Mouse (Mus musculus): Measurements from ENCODE around the gene Olfr1277. TPM values are rescaled to one million over a fixed set of nuclear protein-coding genes. Genes with fewer than 3 reads are reported as not detected.

Olfr1277 gene
- polyA plus RNA-seq, 1 experiment: not detected

- no peaks in the 10 kb centered on the region for H3K79me2 ChIP-seq (ENCODE audit: control insufficient read depth, insufficient read depth)
- H3K4me3 ChIP-seq: no peak within 1 kb of the TSS
- H3K27me3 ChIP-seq (ENCODE audit: control insufficient read depth, insufficient read depth, insufficient read length): no peaks in the 10 kb centered on the region
- no peak within 1 kb of the TSS for H3ac ChIP-seq (ENCODE audit: control insufficient read depth, insufficient read length)
- no peak within 1 kb of the TSS for H3K4me2 ChIP-seq (ENCODE audit: low read depth)
- no peak for TF ChIP-seq TCF12 (IDR thresholded peaks at IDR 0.05; ENCODE audit: insufficient read depth, poor library complexity, severe bottlenecking)
- TF ChIP-seq SRF (IDR thresholded peaks at IDR 0.05; ENCODE audit: control insufficient read depth, insufficient read length, low read depth): no peak
- no peak for TF ChIP-seq TCF3 (IDR thresholded peaks at IDR 0.05; ENCODE audit: insufficient read length, low read depth)
- TF ChIP-seq CEBPB (IDR thresholded peaks at IDR 0.05; ENCODE audit: insufficient read depth, poor library complexity, severe bottlenecking): no peak
- no peaks in the 10 kb centered on the region for H3K36me3 ChIP-seq (ENCODE audit: control insufficient read depth, insufficient read depth)
Observed at GRCm38 (mm10) chr2:111254216-111254615, 19.7 kb downstream of the Olfr1277 start, which contains the start of gene Olfr1276. Gene Olfr1276 (plus strand): TSS chr2:111254516.

DNA sequence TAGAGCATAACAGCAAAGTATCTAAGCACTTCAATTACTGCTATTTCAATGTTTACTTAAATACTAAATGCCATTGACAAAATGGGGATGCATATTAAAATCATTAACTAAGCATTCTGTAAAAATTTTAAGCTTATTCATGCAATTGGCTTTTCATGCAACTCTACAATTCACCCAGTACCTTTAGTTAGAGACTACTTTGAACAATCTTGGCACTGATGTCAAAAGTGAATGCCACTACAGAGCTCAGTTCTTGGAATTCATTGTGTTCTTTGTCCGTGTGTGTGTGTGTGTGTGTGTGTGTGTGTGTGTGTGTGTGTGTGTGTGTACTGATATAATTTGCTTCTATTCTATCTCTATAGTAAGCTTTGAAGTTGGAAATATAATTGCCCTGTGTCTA is 38.7 kb downstream of the Olfr1277 start, which contains the start of gene Olfr1275:
Olfr1275 (minus strand) TSS at position 101 of the 400 bp plus-strand sequence.
- Histone ChIP-seq H3K79me2 (ENCODE audit: control insufficient read depth, insufficient read depth) (no peaks in the 10 kb centered on the region), H3ac (ENCODE audit: control insufficient read depth, insufficient read length) (no peak within 1 kb of the TSS), H3K27me3 (ENCODE audit: control insufficient read depth, insufficient read depth, insufficient read length) (no peaks in the 10 kb centered on the region), H3K36me3 (ENCODE audit: control insufficient read depth, insufficient read depth) (no peaks in the 10 kb centered on the region), H3K4me3 (no peak within 1 kb of the TSS), H3K4me2 (ENCODE audit: low read depth) (no peak within 1 kb of the TSS)
- TF ChIP-seq MAX (IDR thresholded peaks at IDR 0.05; ENCODE audit: low read depth) (no peak), TCF3 (IDR thresholded peaks at IDR 0.05; ENCODE audit: insufficient read length, low read depth) (no peak), CEBPB (IDR thresholded peaks at IDR 0.05; ENCODE audit: insufficient read depth, poor library complexity, severe bottlenecking) (no peak), E2F4 (IDR thresholded peaks at IDR 0.05; ENCODE audit: insufficient read depth) (no peak), USF1 (IDR thresholded peaks at IDR 0.05; ENCODE audit: low read depth) (no peak), MYOG (IDR thresholded peaks at IDR 0.05; ENCODE audit: control insufficient read depth in 1 of 3, insufficient read depth in 1 of 3, insufficient read length in 2 of 3, low read depth in 2 of 3) (no peak)

GRCm38 (mm10) chr2:111229502-111229901 is 44.4 kb downstream of the Olfr1277 start, which contains the start of gene 4930430A15Rik:
Gene 4930430A15Rik (minus strand): TSS chr2:111229602.
- Histone ChIP-seq H3K79me2 (ENCODE audit: control insufficient read depth, insufficient read depth) (no peaks in the 10 kb centered on the region), H3K27me3 (ENCODE audit: control insufficient read depth, insufficient read depth, insufficient read length) (no peaks in the 10 kb centered on the region), H3ac (ENCODE audit: control insufficient read depth, insufficient read length) (no peak within 1 kb of the TSS)

More at GRCm38 (mm10) chr2:111229502-111229901, 44.4 kb downstream of the Olfr1277 start, which contains the start of gene 4930430A15Rik:
- H3K4me2 ChIP-seq (ENCODE audit: low read depth): no peak within 1 kb of the TSS
- H3K36me3 ChIP-seq (ENCODE audit: control insufficient read depth, insufficient read depth): no peaks in the 10 kb centered on the region
- TF ChIP-seq E2F4 (IDR thresholded peaks at IDR 0.05; ENCODE audit: insufficient read depth) (no peak), MAX (IDR thresholded peaks at IDR 0.05; ENCODE audit: low read depth) (no peak), SRF (IDR thresholded peaks at IDR 0.05; ENCODE audit: control insufficient read depth, insufficient read length, low read depth) (no peak), MYOG (IDR thresholded peaks at IDR 0.05; ENCODE audit: control insufficient read depth in 1 of 3, insufficient read depth in 1 of 3, insufficient read length in 2 of 3, low read depth in 2 of 3) (no peak), POLR2A (IDR thresholded peaks at IDR 0.05; ENCODE audit: insufficient read length, low read depth) (no peak), TCF3 (IDR thresholded peaks at IDR 0.05; ENCODE audit: insufficient read length, low read depth) (no peak), CEBPB (IDR thresholded peaks at IDR 0.05; ENCODE audit: insufficient read depth, poor library complexity, severe bottlenecking) (no peak), TCF12 (IDR thresholded peaks at IDR 0.05; ENCODE audit: insufficient read depth, poor library complexity, severe bottlenecking) (no peak), MYOD1 (IDR thresholded peaks at IDR 0.05; ENCODE audit: control insufficient read depth in 1 of 3, insufficient read length in 2 of 3, low read depth in 2 of 3) (no peak), USF1 (IDR thresholded peaks at IDR 0.05; ENCODE audit: low read depth) (no peak), POLR2AphosphoS2 (IDR thresholded peaks at IDR 0.05; ENCODE audit: insufficient read length, low read depth) (no peak), REST (IDR thresholded peaks at IDR 0.05; ENCODE audit: insufficient read depth, insufficient read length) (no peak)
- H3K4me3 ChIP-seq: no peak within 1 kb of the TSS

Other genes starting within 250 kb of the Olfr1277 start
- gene Gm13941, start 168.1 kb downstream of the Olfr1277 start, polyA plus RNA-seq (2012; fragmentation: generic; extraction: Trizol): not detected
- not detected for gene Gm15130, start 121.2 kb downstream of the Olfr1277 start, polyA plus RNA-seq (2012; fragmentation: generic; extraction: Trizol)
- gene 4930430A15Rik, start 44.5 kb downstream of the Olfr1277 start, polyA plus RNA-seq (2012; fragmentation: generic; extraction: Trizol): not detected
- not detected for gene Olfr1275, start 38.8 kb downstream of the Olfr1277 start, polyA plus RNA-seq (2012; fragmentation: generic; extraction: Trizol)
- not detected for gene Olfr1276, start 19.6 kb downstream of the Olfr1277 start, polyA plus RNA-seq (2012; fragmentation: generic; extraction: Trizol)
- not detected for gene Olfr1278, start 16.0 kb upstream of the Olfr1277 start, polyA plus RNA-seq (2012; fragmentation: generic; extraction: Trizol)
- not detected for gene Olfr1279, start 26.5 kb upstream of the Olfr1277 start, polyA plus RNA-seq (2012; fragmentation: generic; extraction: Trizol)
- gene Olfr1280, start 39.9 kb upstream of the Olfr1277 start, polyA plus RNA-seq (2012; fragmentation: generic; extraction: Trizol): not detected
- not detected for gene Olfr1281, start 52.4 kb upstream of the Olfr1277 start, polyA plus RNA-seq (2012; fragmentation: generic; extraction: Trizol)
- not detected for gene Olfr1282, start 62.0 kb upstream of the Olfr1277 start, polyA plus RNA-seq (2012; fragmentation: generic; extraction: Trizol)
- gene Olfr1283, start 92.7 kb upstream of the Olfr1277 start, polyA plus RNA-seq (2012; fragmentation: generic; extraction: Trizol): not detected
- not detected for gene Olfr1284, start 101.4 kb upstream of the Olfr1277 start, polyA plus RNA-seq (2012; fragmentation: generic; extraction: Trizol)
- gene Olfr1286, start 149.0 kb upstream of the Olfr1277 start, polyA plus RNA-seq (2012; fragmentation: generic; extraction: Trizol): not detected
- not detected for gene Olfr1287, start 175.0 kb upstream of the Olfr1277 start, polyA plus RNA-seq (2012; fragmentation: generic; extraction: Trizol)
- gene Olfr1288, start 200.0 kb upstream of the Olfr1277 start, polyA plus RNA-seq (2012; fragmentation: generic; extraction: Trizol): not detected
- not detected for gene Olfr1289, start 206.7 kb upstream of the Olfr1277 start, polyA plus RNA-seq (2012; fragmentation: generic; extraction: Trizol)
- gene Olfr1290, start 219.7 kb upstream of the Olfr1277 start, polyA plus RNA-seq (2012; fragmentation: generic; extraction: Trizol): not detected
- not detected for gene Olfr1291-ps1, start 223.1 kb upstream of the Olfr1277 start, polyA plus RNA-seq (2012; fragmentation: generic; extraction: Trizol)

Data from myocyte (in vitro differentiated cells).